Mouse (Mus musculus) hindbrain, embryonic 15.5 days (tissue): Measurements from ENCODE around the gene Cracr2b. TPM values are rescaled to one million over a fixed set of nuclear protein-coding genes. Genes with fewer than 3 reads are reported as not detected.

Experiments
- ATAC-seq: fragments of 200-750 bp; cut with Nextera tagmentation; 2 replicates; pipeline ENCODE4 v1.8.0; 2017; ENCODE audit warnings: low read depth, moderate number of reproducible peaks, moderate TSS enrichment; ENCODE audit not compliant: low FRiP score
- H3K27ac ChIP-seq: fragments of 300-500 bp; sonication (generic); replicated peaks from 2 replicates; pipeline ENCODE4 v1.5.1; 2015; ENCODE audit warnings: mild to moderate bottlenecking, inconsistent platforms
- H3K27me3 ChIP-seq: fragments of 300-500 bp; sonication (generic); 2 replicates; pipeline ENCODE4 v1.6.1; 2015; ENCODE audit warnings: control low read depth, inconsistent platforms
- H3K36me3 ChIP-seq: fragments of 300-500 bp; sonication (generic); 2 replicates; pipeline ENCODE4 v1.6.1; 2015; ENCODE audit warnings: control low read depth, inconsistent platforms
- H3K4me1 ChIP-seq: fragments of 300-500 bp; sonication (generic); replicated peaks from 2 replicates; pipeline ENCODE4 v1.6.1; 2015; ENCODE audit warnings: control low read depth, inconsistent platforms
- H3K4me2 ChIP-seq: fragments of 300-500 bp; sonication (generic); 2 replicates; pipeline ENCODE4 v1.6.1; 2015; ENCODE audit warnings: moderate library complexity, mild to moderate bottlenecking, inconsistent platforms
- H3K4me3 ChIP-seq: fragments of 300-500 bp; sonication (generic); 2 replicates; pipeline ENCODE4 v1.5.1; 2015; ENCODE audit warnings: mild to moderate bottlenecking, inconsistent platforms
- H3K9ac ChIP-seq: fragments of 300-500 bp; sonication (generic); 2 replicates; pipeline ENCODE4 v1.6.1; 2015; ENCODE audit warnings: inconsistent platforms
- H3K9me3 ChIP-seq: fragments of 300-500 bp; sonication (generic); 2 replicates; pipeline ENCODE4 v1.6.1; 2016; ENCODE audit warnings: control low read depth, inconsistent platforms
- WGBS: fragments of 180-500 bp; shearing (Covaris S2); methylation state at CpG from one replicate; pipeline ENCODE4 v1.1.7; 2015; 5-methylcytosine and 5-hydroxymethylcytosine counted together
- polyA plus RNA-seq: library from polyadenylated mRNA; unstranded; fragments of >200 nt; fragmentation: Nextera tagmentation; extraction: Ambion mirVana; gene quantifications from 2 replicates; pipeline ENCODE4 v1.2.1, GENCODE M21; 2015

Cracr2b gene
- polyA plus RNA-seq, 1 experiment from 2014 or later: 9.5 TPM

- WGBS: 52% methylated on average over 5 of the region's 5 CpGs
- no peak for ATAC-seq
- Histone ChIP-seq H3K27ac (peak overlapping the region; percentile 82), H3K9ac (peak overlapping the region; percentile 66), H3K27me3 (no peaks in the 10 kb centered on the region), H3K4me3 (peak overlapping the region; percentile 52), H3K4me1 (peaks cover 40% of the 10 kb centered on the region), H3K4me2 (peak overlapping the region; percentile 65), H3K9me3 (no peaks in the 10 kb centered on the region), H3K36me3 (peaks cover 36% of the 10 kb centered on the region)
These were observed 32.2 kb upstream of the Cracr2b start for GRCm38 (mm10) chr7:141428701-141429100.

- 2% methylated on average over 19 of the region's 19 CpGs for WGBS
- Histone ChIP-seq H3K4me3 (peak within 1 kb of the TSS; percentile 52), H3K9me3 (no peaks in the 10 kb centered on the region), H3K27ac (peak within 1 kb of the TSS; percentile 82), H3K4me2 (peak within 1 kb of the TSS; percentile 65), H3K27me3 (no peaks in the 10 kb centered on the region), H3K9ac (peak within 1 kb of the TSS; percentile 66), H3K36me3 (peaks cover 36% of the 10 kb centered on the region), H3K4me1 (peaks cover 46% of the 10 kb centered on the region)
- peak; percentile 86 for ATAC-seq
These were observed 31.6 kb upstream of the Cracr2b start, which contains the start of gene Cend1 for GRCm38 (mm10) chr7:141429310-141429709. Cend1 (minus strand) TSS chr7:141429491.

- Histone ChIP-seq H3K9me3 (no peaks in the 10 kb centered on the region), H3K9ac (no peak overlapping the region), H3K27ac (peak overlapping the region; percentile 82), H3K4me3 (peak overlapping the region; percentile 52), H3K36me3 (peaks cover 36% of the 10 kb centered on the region), H3K4me2 (peak overlapping the region; percentile 65), H3K4me1 (peaks cover 53% of the 10 kb centered on the region), H3K27me3 (no peaks in the 10 kb centered on the region)
- 58% methylated on average over 9 of the region's 9 CpGs for whole genome bisulfite sequencing
- peak; percentile 23; the same call in 1 of the 2 replicates for ATAC-seq
These were observed 30.9 kb upstream of the Cracr2b start for GRCm38 (mm10) chr7:141429840-141430584.

GRCm38 (mm10) chr7:141430585-141431240, 30.2 kb upstream of the Cracr2b start:
- Histone ChIP-seq H3K27ac (no peak overlapping the region), H3K4me3 (no peak overlapping the region), H3K4me2 (no peak overlapping the region), H3K4me1 (peaks cover 60% of the 10 kb centered on the region), H3K36me3 (peaks cover 36% of the 10 kb centered on the region), H3K27me3 (no peaks in the 10 kb centered on the region), H3K9ac (no peak overlapping the region), H3K9me3 (no peaks in the 10 kb centered on the region)
- WGBS: 93% methylated on average over 9 of the region's 9 CpGs
- ATAC-seq: no peak

- no peaks in the 10 kb centered on the region for H3K27me3 ChIP-seq
- no peaks in the 10 kb centered on the region for H3K9me3 ChIP-seq
- peaks cover 69% of the 10 kb centered on the region for H3K4me1 ChIP-seq
- no peak overlapping the region for H3K4me2 ChIP-seq
- no peak overlapping the region for H3K4me3 ChIP-seq
- H3K27ac ChIP-seq: no peak overlapping the region
- 96% methylated on average over 19 of the region's 19 CpGs for WGBS
- peaks cover 36% of the 10 kb centered on the region for H3K36me3 ChIP-seq
- ATAC-seq: no peak
- no peak overlapping the region for H3K9ac ChIP-seq
These were observed 29.3 kb upstream of the Cracr2b start for GRCm38 (mm10) chr7:141431434-141432185.

GRCm38 (mm10) chr7:141432186-141432611, 28.7 kb upstream of the Cracr2b start:
- WGBS: 83% methylated on average over 8 of the region's 8 CpGs
- Histone ChIP-seq H3K9ac (no peak overlapping the region), H3K27ac (no peak overlapping the region), H3K4me3 (no peak overlapping the region), H3K9me3 (no peaks in the 10 kb centered on the region), H3K36me3 (peaks cover 36% of the 10 kb centered on the region), H3K4me2 (no peak overlapping the region), H3K27me3 (no peaks in the 10 kb centered on the region), H3K4me1 (peaks cover 74% of the 10 kb centered on the region)
- no peak for ATAC-seq

GRCm38 (mm10) chr7:141432741-141433516, 28.0 kb upstream of the Cracr2b start:
- Histone ChIP-seq H3K4me3 (peak overlapping the region; percentile 61; the same call in 1 of the 2 replicates), H3K36me3 (peaks cover 30% of the 10 kb centered on the region), H3K4me1 (peaks cover 78% of the 10 kb centered on the region), H3K27ac (no peak overlapping the region), H3K9ac (peak overlapping the region; percentile 68; the same call in 1 of the 2 replicates), H3K9me3 (no peaks in the 10 kb centered on the region), H3K27me3 (no peaks in the 10 kb centered on the region), H3K4me2 (peak overlapping the region; percentile 84)
- 80% methylated on average over 6 of the region's 6 CpGs for WGBS
- no peak for ATAC-seq

GRCm38 (mm10) chr7:141433517-141434400, 27.1 kb upstream of the Cracr2b start:
- peak overlapping the region; percentile 84 for H3K4me2 ChIP-seq
- H3K4me3 ChIP-seq: peak overlapping the region; percentile 61
- WGBS: 75% methylated on average over 15 of the region's 15 CpGs
- peaks cover 76% of the 10 kb centered on the region for H3K4me1 ChIP-seq
- H3K9ac ChIP-seq: peak overlapping the region; percentile 68
- H3K27me3 ChIP-seq: no peaks in the 10 kb centered on the region
- peak overlapping the region; percentile 84 for H3K27ac ChIP-seq
- peaks cover 30% of the 10 kb centered on the region for H3K36me3 ChIP-seq
- ATAC-seq: no peak
- no peaks in the 10 kb centered on the region for H3K9me3 ChIP-seq

DNA sequence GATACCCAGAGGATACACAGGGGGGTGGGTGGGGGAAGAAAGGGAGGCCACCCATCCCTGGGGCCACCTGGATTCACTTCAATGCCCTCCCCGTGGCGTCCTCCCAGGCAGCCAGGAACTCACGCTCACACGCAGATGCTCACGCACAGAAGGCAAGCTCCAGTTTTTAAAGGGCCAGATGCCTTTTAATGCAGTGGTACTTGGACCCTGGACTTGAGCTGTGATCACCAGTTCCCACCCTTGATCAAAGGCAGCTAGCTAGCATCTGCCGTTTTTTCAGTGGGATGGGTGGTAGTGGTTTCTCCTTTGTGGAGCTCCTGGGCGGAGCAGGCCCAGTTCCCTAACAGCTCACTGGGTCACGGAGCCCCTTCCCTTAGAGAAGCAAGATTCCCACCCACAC, 26.4 kb upstream of the Cracr2b start:
- 9% methylated on average over 8 of the region's 8 CpGs for WGBS
- Histone ChIP-seq H3K9me3 (no peaks in the 10 kb centered on the region), H3K9ac (peak overlapping the region; percentile 68), H3K36me3 (peaks cover 30% of the 10 kb centered on the region), H3K27me3 (no peaks in the 10 kb centered on the region), H3K4me2 (peak overlapping the region; percentile 84), H3K4me3 (peak overlapping the region; percentile 61), H3K4me1 (peaks cover 72% of the 10 kb centered on the region), H3K27ac (peak overlapping the region; percentile 84)
- peak; percentile 12; the same call in 1 of the 2 replicates for ATAC-seq

- H3K4me3 ChIP-seq: peak overlapping the region; percentile 61
- H3K27me3 ChIP-seq: no peaks in the 10 kb centered on the region
- H3K9ac ChIP-seq: peak overlapping the region; percentile 68
- peak; percentile 10; the same call in 1 of the 2 replicates for ATAC-seq
- peaks cover 64% of the 10 kb centered on the region for H3K4me1 ChIP-seq
- H3K36me3 ChIP-seq: peaks cover 28% of the 10 kb centered on the region
- peak overlapping the region; percentile 84 for H3K27ac ChIP-seq
- H3K4me2 ChIP-seq: peak overlapping the region; percentile 84
- 4% methylated on average over 17 of the region's 17 CpGs for WGBS
- no peaks in the 10 kb centered on the region for H3K9me3 ChIP-seq
These were observed 25.6 kb upstream of the Cracr2b start for GRCm38 (mm10) chr7:141435129-141435855.
